Mouse (Mus musculus): Measurements from ENCODE around the gene Mycl. TPM values are rescaled to one million over a fixed set of nuclear protein-coding genes. Genes with fewer than 3 reads are reported as not detected.
"Not testable (repeated sequence)": the region's sequence is repeated elsewhere in the genome, so short reads cannot be mapped to it uniquely, and the experiment has no call there.

Gene Mycl
- total RNA-seq, 2 experiments from 2014 or later = 0.13 to 0.42 TPM

DNA sequence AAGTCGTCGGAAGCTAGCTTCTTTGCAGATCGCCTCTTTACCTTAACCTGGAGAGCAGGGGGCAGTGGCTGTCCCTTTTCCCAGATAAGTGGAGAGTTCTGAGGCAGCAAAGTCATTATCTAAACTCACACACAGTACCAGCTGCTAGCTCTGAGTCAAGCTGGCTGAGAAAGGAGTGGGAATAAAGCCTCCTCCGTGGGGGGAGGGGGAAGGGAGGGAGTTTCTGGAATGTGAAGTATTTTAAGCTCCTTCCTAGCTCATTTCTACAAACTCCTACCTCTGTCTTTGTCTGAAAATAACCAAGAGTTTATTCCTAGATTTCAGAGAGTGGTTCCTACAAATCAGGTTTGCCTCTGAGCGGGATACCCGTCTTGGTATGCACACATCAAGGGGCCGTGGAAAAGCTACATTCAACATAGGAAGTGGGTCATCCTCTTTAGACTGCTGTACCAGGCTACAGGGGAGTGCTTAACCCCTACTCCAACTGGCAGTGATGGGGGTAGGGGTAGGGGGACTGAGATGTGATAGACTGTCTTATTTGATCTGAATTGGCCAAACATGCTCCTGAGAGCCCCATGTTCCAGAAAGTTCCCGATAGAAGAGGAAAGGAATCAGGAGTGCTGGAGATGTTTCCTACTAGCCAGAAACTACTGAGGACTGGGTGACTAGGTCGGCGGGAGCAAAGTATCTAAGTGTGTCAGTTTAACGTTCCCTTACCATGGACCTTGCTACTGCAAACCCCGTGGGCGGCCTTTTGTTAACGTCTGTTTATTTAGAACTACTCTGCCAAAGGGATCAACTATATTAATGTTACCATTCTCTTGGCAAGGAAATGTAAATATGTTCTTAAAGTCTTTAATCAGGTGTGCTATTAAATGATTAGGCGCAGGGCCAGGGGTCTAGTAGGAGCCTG is 9.9 kb downstream of the Mycl start:
- intact Hi-C loops (cut with DNase I) = no loop called here
- no peak for DNase-seq
- Histone ChIP-seq H3K27ac (no peak overlapping the region), H3K4me3 (no peak overlapping the region)
- TF ChIP-seq CTCF (IDR thresholded peaks at IDR 0.05) = no peak

DNA sequence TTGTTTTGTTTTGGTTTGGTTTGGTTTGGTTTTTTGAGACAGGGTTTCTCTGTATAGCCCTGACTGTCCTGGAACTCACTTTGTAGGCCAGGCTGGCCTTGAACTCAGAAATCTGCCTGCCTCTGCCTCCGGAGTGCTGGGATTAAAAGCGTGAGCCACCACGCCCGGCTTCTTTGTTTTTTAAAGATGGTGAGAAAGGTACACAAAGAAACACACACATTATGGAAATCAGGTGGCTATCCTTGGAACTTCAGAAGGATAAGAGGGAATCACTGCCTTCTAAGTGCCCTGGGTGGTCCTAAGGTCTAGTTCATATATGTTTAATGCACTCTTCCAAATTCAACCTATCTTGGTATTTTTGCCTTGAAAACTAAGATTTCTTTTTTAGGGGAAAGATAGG is 17.0 kb downstream of the Mycl start:
- H3K27ac ChIP-seq; intact Hi-C loops (cut with DNase I); DNase-seq; H3K4me3 ChIP-seq: not testable (repeated sequence)

DNA sequence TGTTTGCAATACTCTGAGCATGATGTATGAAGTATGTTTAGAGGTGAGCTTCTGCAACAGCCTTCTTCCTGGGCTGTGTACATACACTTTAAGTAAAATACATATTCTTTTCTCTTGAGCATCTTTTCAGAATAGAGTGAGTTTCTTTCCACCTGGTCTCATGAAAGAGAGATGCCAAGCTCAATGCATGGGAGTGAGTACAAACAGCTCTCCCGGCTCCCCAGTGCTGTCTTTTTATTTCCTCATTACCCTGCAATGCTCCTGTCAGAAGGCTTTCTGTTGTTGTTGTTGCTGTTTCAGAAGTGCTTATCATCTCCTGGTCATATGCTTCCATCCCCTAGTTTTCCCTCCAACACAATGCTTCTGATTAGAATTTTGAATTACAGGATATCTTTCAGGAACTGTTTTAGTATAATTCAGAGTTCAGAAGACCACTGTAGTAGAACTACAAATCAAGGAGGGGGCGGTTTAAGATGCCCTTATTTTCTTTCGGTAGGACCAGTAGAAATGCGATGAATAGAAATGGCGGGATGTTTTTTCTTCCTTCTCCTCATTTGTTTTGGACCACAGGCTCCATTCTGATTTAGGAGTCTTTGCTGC is 18.0 kb downstream of the Mycl start:
- no peak for DNase-seq
- intact Hi-C loops (cut with DNase I) = no loop called here
- H3K4me3 ChIP-seq = no peak overlapping the region
- H3K27ac ChIP-seq = no peak overlapping the region
- TF ChIP-seq CTCF (IDR thresholded peaks at IDR 0.05) = no peak

DNA sequence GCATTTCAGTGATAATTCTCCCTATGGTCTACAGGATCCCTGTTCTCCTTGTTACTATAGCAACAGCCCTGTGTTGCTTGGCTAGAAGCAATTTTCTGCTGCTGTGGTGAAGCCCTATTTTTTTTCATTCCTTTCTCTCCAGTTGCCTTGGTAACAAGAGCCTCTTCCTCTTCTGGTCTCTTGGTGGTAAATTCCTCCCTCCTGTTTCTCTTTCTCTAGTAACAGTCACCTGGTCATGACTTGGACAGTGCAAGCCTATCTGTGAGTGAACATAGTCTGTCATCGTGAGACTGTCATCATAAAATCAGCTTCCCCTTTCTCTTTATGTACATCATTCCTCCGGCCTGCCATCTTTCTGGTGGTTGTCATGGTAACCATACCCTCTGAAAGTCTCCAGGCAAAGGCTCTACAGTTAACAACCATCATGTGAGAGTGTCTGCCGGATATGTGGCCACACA is 18.5 kb downstream of the Mycl start:
- no peak overlapping the region for H3K27ac ChIP-seq
- no peak for DNase-seq
- no peak for TF ChIP-seq CTCF (IDR thresholded peaks at IDR 0.05)
- intact Hi-C loops (cut with DNase I) = no loop called here
- no peak overlapping the region for H3K4me3 ChIP-seq

DNA sequence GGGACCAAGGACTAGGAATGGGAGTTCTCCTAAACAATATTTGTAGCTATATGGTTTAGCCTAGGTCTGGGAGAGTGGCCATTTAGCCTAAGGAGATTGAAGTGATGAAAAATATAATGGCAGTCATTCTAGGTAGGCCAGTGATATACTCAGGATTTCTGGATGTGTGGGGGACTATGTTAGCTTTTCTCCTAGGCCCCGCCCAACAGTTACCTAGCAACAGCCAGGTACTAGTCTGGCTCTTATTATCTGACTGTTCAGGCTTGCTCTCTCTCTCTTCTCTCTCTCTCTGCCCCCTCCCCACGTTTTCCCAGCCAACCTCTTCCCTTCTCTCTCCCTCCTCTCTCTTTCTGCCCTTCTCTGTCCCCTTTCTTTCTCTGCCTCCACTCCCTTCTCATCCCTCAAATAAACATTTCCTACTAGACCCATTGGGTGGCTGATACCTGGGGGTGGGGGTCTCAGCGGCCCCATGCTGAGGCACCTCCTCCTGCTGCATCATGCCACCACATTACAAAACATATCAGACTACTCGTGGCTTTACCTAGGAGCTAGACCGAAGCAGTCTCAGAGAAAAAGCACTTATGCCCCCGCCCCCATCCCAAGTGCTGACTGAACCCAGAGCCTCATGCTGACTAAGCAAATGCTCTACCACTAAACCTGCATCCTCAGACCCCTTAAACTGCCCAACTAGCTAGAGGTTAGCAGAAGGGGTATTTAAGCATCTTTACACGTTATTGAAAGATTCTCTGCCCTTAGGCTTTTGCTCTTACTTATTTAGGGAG is 19.2 kb downstream of the Mycl start:
- Histone ChIP-seq H3K4me3 (no peak overlapping the region), H3K27ac (no peak overlapping the region)
- no peak for TF ChIP-seq CTCF (IDR thresholded peaks at IDR 0.05)
- no peak for DNase-seq
- intact Hi-C loops (cut with DNase I) = no loop called here

DNA sequence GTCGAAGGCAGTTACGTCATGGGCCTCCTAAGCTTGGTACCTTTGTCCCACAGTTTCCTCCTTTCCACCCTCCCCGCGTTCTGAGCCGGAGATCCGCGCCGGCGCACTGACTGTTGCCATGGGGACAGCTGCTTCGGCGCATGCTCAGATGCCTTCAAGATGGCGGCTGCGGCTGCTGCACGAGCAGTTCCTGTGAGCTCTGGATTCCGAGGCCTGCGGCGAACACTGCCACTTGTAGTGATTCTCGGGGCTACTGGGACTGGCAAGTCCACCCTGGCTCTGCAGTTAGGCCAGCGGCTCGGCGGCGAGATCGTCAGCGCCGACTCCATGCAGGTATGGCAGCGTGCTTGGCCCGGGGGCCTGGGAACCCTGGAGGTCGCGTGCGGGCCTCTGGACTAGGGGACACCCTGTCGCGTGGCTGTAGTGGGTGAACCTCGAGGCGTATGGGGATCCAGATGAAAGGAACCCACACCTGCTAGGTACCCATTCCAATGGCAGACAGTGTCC is 21.1 kb downstream of the Mycl start, which contains the start of gene Trit1:
Gene Trit1 (plus strand): TSS at position 147 of the 507 bp plus-strand sequence.
- H3K4me3 ChIP-seq = peak within 1 kb of the TSS; percentile 96
- intact Hi-C loops (cut with DNase I) = no loop called here
- DNase-seq = peak; percentile 95
- peak within 1 kb of the TSS; percentile 91 for H3K27ac ChIP-seq
- TF ChIP-seq CTCF (IDR thresholded peaks at IDR 0.05) = no peak

DNA sequence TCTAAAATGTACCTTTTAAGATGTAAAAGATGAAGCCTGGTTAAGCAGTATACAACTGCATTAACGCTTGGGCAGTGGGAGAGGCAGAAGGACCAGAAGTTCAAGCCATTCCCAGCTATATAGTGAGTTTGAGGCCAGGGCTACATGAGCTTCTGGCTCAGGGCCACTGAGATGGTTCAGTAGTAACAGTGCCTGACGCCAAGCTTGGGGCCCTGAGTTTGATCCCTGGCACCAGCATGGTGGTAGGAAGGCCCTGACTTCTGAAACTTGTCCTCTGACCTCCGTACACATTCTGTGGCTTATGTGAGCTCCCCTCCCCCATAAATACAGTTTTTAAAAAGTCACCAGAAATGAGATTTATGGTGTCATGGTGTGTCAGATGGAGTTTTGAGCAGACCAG is 26.1 kb downstream of the Mycl start:
- TF ChIP-seq CTCF (IDR thresholded peaks at IDR 0.05) = no peak
- intact Hi-C loops (cut with DNase I) = no loop called here
- H3K4me3 ChIP-seq = no peak overlapping the region
- H3K27ac ChIP-seq = no peak overlapping the region
- no peak for DNase-seq

DNA sequence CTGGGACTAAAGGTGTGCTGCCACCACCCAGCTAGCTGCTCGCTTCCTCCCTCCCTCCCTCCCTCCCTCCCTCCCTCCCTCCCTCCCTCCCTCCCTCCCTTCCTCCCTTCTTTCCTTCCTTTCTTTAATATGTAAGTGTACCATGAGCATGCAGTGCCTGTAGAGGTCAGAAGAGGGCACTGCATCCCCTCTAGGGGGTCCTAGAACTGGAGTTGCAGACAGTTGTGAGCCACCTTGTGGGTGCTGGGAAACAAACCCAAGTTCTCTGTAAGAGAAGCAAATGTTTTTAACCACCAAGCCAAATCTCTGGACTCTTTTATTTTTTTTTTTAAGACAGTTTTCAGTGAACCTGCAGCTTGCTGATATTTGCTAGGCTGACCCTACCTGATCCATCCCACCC is 27.4 kb downstream of the Mycl start:
- intact Hi-C loops (cut with DNase I) = no loop called here
- no peak overlapping the region for H3K27ac ChIP-seq
- no peak for DNase-seq
- TF ChIP-seq CTCF (IDR thresholded peaks at IDR 0.05) = no peak
- H3K4me3 ChIP-seq = no peak overlapping the region

DNA sequence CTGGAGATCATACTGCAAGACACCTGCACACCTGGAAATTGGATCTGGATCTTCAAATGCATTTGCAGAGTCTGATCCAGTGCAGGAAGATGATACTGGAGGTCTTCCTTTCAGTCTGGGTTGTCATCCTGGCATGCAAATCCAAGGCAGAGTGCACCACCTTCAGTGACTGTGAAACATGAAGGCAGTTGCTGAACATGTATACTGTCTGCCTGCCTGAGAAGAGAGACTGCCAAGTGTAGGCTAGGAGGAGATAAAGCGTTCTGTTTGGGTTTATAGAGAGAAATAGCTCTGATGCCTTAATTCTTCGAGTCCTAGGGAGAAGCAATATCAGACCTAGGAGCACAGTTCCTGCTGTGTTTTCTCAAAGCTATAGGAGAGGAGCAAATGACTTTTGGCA is 30.0 kb downstream of the Mycl start:
- intact Hi-C loops (cut with DNase I) = no loop called here
- TF ChIP-seq CTCF (IDR thresholded peaks at IDR 0.05) = no peak
- Histone ChIP-seq H3K27ac (no peak overlapping the region), H3K4me3 (no peak overlapping the region)
- DNase-seq = no peak

DNA sequence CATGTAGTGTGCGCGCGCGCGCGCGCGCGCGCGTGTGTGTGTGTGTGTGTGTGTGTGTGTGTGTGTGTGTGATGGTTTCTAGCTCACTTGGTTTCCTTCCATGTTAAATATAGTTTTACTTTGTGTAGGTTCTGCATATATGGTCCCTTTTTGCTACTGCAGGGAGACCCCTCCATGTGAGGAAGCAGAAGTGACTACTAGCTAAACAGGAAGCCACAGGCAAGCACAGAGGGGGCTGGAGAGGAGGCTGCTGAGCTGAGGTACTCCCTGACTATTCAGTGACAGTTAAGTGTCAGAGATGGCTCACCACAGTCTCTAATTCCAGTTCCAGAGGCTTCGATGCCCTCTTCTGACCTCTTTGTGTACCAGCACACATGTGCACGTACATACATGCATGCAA is 30.7 kb downstream of the Mycl start:
- intact Hi-C loops (cut with DNase I) = no loop called here
- DNase-seq = no peak
- no peak for TF ChIP-seq CTCF (IDR thresholded peaks at IDR 0.05)
- 0 out of 2 replicates have a peak overlapping the region, but pooled peaks have one; percentile 3 for H3K27ac ChIP-seq
- H3K4me3 ChIP-seq = no peak overlapping the region

DNA sequence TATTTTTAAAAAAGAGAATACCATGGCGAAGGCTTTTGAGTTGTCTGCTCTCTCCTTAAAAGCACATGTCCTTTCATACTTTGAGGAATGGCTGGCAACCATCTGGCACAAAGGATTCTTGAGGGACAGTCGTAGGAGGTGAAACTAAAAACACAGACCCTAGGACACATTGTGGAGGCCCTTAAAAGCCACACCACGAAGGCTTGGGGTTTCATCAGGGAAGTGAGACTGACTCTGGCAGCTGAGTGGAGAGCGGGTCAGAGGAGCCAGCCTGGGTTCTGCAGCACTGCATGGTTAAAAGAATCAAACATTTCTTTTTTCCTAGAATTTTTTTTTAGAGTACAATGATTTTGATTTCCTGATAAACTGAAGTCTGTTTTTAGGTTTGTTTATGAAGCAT is 31.1 kb downstream of the Mycl start:
- H3K27ac ChIP-seq = 0 out of 2 replicates have a peak overlapping the region, but pooled peaks have one; percentile 3
- intact Hi-C loops (cut with DNase I) = no loop called here

DNA sequence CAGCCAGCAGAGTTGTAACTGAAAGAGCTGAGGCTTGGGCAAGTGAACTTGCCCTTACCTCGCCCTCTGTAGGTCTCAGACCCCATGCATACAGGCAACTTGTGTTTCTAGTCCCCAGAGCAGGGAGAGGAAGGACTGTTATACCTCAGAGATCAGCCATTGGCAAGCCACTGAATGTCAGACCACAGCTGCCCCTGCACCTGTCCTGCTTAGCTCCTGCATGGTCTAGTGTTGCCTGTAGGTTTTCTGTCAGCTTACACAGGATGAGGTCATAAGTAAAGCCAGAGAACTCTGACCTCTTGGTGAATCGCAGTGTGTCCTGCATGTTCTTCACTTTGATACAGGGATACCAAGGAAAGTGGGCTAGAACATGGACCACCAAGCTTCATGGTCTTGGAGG is 39.4 kb downstream of the Mycl start:
- H3K27ac ChIP-seq = no peak overlapping the region
- DNase-seq = no peak
- TF ChIP-seq CTCF (IDR thresholded peaks at IDR 0.05) = no peak
- intact Hi-C loops (cut with DNase I) = no loop called here
- no peak overlapping the region for H3K4me3 ChIP-seq

More for the DNA sequence above, 31.1 kb downstream of the Mycl start:
- no peak overlapping the region for H3K4me3 ChIP-seq
- DNase-seq = no peak
- no peak for TF ChIP-seq CTCF (IDR thresholded peaks at IDR 0.05)
